Mouse (Mus musculus): Measurements from ENCODE around the gene Dcaf15. TPM values are rescaled to one million over a fixed set of nuclear protein-coding genes. Genes with fewer than 3 reads are reported as not detected.

The Dcaf15 gene
- total RNA-seq, 2 experiments from 2014 or later = 29.3 to 32.0 TPM

DNA sequence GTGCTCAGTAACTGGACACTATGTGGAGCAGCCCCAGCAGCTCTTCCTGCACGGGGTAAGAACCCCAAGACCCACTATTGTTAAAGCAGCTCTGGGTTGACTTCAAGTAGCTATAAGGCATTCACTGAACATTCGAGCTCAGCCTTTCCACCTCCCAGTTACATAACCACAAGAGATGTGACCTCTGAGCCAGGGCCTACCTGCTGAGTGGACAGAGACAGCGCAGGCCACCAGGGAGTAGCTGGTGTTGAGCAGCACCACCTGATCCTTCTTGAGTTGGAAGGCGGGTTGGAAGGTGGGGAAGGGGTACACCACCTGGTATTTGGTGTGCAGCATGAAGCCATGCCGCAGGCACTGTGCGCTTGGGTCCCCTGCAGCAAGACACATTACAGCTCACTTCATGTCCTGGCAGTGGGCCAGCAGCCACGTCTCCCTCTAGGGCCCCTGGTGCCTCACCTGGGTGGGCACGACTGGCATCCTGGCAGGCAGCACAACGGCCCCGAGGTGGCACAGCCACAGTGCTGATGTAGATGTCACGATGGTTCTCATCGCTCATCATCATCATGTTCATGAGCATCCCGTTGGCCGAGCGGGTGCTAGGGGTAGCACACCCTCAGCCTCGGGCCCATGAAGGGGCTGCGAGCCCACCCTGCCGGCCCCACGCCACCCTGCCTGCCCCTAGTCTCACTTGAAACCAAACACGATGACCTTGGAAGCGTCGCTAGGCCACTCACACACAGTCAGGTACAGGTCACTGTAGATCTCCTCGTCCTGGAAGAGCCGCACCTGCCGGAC is 2.9 kb downstream of the Dcaf15 start:
- DNase-seq (ENCODE audit: low spot score in 2 of 2) = no peak

GRCm38 (mm10) chr8:84098376-84098775 is 6.2 kb downstream of the Dcaf15 start:
- no peak for DNase-seq (ENCODE audit: low spot score in 2 of 2)

DNA sequence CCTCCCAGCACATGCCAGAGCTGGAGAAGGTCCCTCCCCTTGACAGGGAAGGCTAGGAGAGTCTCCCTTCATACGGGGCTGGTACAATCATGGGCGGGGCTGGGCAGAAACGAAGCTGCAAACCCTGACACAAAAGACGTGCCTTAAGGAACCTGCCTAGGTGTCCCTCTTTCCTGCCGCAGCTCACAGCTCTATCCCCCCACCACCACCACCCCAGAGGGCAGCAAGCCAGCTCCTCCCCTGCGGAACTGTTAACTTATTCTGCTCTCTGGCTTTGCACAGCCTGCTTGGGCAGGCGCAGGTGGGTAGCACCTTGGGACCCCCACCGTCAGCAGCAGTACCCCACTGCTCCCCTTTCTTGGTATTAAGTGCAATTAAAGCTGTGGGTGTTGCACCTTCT is 8.5 kb downstream of the Dcaf15 start:
- DNase-seq (ENCODE audit: low spot score in 2 of 2) = no peak

GRCm38 (mm10) chr8:84090585-84090984 is 14.0 kb downstream of the Dcaf15 start:
- DNase-seq (ENCODE audit: low spot score in 2 of 2) = no peak

DNA sequence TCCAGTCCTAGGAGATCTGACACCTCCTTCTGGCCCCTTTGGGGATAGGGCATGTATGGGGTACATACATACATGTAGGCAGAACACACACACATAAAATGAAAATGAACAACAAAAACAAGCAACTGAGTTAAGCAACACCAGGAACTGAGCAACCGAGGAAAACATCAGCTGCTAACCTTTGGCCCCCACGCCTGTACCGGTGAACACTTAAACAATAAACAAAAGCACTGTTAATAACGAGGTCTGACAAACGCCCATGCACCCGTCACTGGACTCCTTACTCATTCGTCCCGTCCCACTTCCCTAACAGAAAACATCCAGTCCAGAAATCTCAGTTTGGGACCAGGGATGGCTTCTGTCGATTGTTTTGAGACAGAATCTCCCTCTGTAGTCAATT is 15.3 kb downstream of the Dcaf15 start:
- DNase-seq (ENCODE audit: low spot score in 2 of 2) = no peak

DNA sequence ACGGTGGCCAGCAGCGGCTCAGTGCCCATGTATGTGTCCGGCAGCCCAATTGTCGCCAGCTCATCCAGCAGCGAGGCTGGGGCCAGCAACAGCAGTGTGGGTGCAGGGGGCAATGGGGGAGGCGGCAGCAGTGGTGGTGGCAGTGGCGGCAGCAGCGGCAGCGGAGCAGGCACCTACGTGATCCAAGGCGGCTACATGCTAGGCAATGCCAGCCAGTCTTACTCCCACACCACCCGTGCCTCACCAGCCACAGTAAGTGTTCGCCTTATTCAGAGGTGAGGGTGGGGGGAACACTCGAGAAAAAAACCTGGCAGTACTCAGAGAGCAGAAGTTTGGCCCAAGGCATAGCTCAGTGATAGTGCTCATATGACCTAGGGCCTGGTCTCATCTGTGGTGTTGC is 16.7 kb downstream of the Dcaf15 start:
- DNase-seq (ENCODE audit: low spot score in 2 of 2) = no peak

- no peak for DNase-seq (ENCODE audit: low spot score in 2 of 2)
These were observed 17.4 kb downstream of the Dcaf15 start for GRCm38 (mm10) chr8:84087156-84087555.

- no peak for DNase-seq (ENCODE audit: low spot score in 2 of 2)
These were observed 20.0 kb downstream of the Dcaf15 start for GRCm38 (mm10) chr8:84084341-84085115.

- DNase-seq (ENCODE audit: low spot score in 2 of 2) = no peak
These were observed 20.7 kb downstream of the Dcaf15 start for GRCm38 (mm10) chr8:84083829-84084241.

GRCm38 (mm10) chr8:84079206-84079605 is 25.4 kb downstream of the Dcaf15 start:
- DNase-seq (ENCODE audit: low spot score in 2 of 2) = no peak

DNA sequence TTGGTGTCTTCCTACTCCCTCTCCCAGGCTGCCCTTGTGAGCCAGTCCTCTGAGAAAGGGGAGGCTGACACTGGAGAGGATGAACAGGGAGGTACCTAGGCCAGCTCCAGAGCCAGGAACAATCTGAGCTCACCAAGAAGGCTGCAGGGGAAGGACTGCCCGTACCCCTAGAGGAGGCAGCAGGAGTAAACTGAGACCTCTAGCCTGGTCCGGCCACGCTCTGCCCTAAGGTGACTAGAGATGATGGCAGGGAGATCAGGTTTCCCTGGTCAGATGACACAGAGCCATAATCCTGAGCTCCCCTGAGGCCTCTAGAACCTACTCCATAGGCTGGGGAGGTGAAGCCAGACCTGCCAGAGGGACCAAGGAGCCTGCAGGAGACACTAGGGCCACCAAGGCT is 27.7 kb downstream of the Dcaf15 start:
- no peak for DNase-seq (ENCODE audit: low spot score in 2 of 2)

GRCm38 (mm10) chr8:84076412-84076811 is 28.2 kb downstream of the Dcaf15 start:
- no peak for DNase-seq (ENCODE audit: low spot score in 2 of 2)

DNA sequence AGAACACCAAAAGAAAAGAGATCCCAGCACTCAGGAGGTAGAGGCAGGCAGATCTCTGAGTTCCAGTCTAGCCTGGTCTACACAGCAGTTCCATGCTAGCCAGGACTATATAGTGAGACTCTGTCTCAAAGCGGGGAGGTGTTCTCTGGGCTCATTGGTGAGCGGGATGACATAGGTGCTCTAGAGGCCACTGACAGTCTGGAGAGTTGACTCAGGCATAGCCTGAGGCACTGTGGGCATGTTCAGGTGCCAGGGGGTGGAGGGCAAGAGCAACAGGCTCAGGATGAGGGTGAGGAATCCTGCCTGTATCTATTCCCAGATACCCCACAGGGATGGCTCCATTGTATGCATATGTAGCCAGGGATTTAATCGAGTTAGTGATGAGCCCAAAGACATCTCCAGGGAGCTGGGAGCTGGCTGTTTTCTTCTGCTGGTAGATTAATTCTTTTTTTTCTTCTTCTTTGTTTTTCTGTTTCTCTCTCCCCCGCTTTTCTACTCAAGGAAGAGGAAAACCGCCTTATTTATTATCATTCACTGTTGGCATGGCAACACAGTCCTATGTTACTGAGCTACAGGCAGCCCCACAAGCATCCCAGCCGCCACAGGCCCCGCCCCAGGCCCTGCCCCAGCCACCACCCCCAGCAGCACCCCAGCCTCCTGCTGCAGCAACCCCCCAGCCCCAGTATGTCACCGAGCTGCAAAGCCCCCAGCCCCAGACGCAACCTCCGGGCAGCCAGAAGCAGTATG is 31.2 kb downstream of the Dcaf15 start:
- DNase-seq (ENCODE audit: low spot score in 2 of 2) = no peak

GRCm38 (mm10) chr8:84072321-84072720 is 32.2 kb downstream of the Dcaf15 start:
- DNase-seq (ENCODE audit: low spot score in 2 of 2) = no peak

DNA sequence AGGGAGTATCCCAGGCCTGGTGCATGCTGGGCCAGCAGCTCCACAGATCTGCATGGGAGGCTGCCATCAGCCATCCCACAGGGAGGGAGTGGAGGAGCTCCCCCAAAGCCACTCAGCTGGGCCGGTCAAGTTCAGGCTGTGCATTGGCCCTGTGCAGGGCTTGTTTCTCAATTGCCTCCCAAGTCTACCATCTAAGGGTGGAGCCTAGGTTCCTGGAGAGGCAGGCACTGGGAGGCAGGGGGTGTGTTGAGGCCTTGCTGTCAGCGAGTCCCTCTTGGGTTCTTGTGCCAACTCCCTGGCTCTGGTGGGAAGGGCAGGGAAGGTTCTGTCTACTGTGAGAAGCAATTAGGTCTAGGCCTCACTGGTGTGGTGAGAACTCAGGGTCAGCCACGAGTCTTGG is 32.6 kb downstream of the Dcaf15 start:
- no peak for DNase-seq (ENCODE audit: low spot score in 2 of 2)

DNA sequence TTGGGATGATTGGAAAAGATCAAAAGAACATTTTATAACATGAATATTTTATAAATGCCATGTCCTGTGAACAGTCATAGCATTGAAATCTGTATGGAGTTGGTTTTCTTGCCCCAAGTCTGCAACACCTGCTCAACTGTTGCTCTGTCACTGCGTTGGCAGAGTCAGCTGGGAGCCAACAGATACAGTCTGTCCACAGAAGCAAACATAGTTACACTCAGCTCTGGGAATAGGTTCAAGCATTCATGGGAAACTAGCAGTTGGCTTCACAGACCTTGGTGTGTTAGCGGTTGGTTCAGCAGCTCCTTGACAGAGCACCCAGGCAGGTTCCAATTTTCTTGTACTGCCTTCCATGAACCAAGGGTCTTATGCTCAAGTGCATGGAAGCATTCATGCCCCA is 33.9 kb downstream of the Dcaf15 start:
- no peak for DNase-seq (ENCODE audit: low spot score in 2 of 2)

DNA sequence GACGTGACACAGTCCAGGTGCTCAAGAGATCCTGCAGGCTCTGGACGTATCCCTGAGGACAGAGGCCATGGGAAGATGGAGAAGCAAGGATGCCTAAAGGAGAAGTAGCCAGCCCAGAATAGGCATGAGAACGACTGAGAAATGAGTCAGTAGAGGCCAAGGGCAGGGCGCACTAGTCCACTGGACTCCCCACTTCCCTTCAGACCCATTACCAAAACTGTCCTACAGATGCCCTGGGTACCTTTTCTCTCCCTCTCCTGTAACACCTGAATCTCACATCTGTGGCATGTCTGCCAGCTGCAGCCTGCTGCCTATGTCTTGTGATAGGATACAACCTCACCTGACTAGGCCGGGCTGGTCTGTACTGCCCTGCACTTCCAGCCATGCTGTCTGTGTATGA is 34.3 kb downstream of the Dcaf15 start:
- DNase-seq (ENCODE audit: low spot score in 2 of 2) = no peak

GRCm38 (mm10) chr8:84069750-84070149 is 34.8 kb downstream of the Dcaf15 start:
- no peak for DNase-seq (ENCODE audit: low spot score in 2 of 2)

GRCm38 (mm10) chr8:84069169-84069568 is 35.4 kb downstream of the Dcaf15 start:
- no peak for DNase-seq (ENCODE audit: low spot score in 2 of 2)

DNA sequence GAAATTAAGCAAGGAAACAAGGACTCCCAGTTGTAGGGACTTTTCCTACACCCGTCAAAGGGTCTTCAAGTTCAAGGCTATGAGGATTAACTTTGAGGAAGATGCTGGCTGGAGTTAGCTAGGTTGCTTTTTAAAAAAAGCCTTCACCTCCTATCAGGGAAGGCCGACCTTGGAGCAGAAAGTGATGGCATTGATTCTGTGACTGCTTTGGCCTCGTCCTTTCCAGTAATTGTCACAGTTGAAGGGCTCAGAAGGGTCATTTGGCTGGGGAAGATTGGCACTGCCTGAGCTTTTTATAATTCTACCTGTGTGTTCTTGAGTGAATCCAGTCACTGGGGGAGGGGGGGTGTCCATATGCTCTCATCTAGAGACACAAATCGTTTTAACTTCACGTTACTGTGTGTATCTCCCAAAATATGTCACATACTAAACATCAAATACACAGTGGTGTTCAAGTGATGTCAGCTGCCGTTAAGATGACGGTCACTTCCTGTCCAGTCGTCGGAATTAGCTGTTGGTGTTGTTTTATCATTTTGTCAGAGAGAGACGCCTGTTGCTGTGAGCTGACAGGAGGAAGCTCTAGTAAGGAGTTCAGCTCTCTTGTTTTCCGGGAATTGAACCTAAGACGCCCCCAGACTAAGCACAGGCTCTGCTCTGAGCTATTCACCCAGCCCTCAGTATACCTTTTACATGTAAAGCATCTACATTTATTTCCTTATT is 36.1 kb downstream of the Dcaf15 start:
- DNase-seq (ENCODE audit: low spot score in 2 of 2) = no peak

- DNase-seq (ENCODE audit: low spot score in 2 of 2) = no peak
These were observed 36.7 kb downstream of the Dcaf15 start for GRCm38 (mm10) chr8:84067911-84068310.
